Mouse (Mus musculus) hindbrain, postnatal 0 days (tissue): ENCODE measurements around the gene Rap1gap. TPM values are rescaled to one million over a fixed set of nuclear protein-coding genes. Genes with fewer than 3 reads are reported as not detected.
A peak's percentile ranks its signal among the peaks of the same experiment; 100 is the strongest.

Source experiments
- ATAC-seq: fragments of 200-750 bp; cut with Nextera tagmentation; 2 replicates; pipeline ENCODE4 v1.8.0; 2017; ENCODE audit warnings: mild to moderate bottlenecking, moderate TSS enrichment, moderate library complexity
- DNase-seq: peaks from one replicate; pipeline ENCODE4 v3.0.0-alpha.2; 2015; ENCODE audit warnings: low spot score
- H3K27ac ChIP-seq: fragments of 300-500 bp; sonication (generic); 2 replicates; pipeline ENCODE4 v1.5.1; 2014; ENCODE audit warnings: mild to moderate bottlenecking
- H3K27me3 ChIP-seq: fragments of 300-500 bp; sonication (generic); 2 replicates; pipeline ENCODE4 v1.6.1; 2014; ENCODE audit warnings: low read length, mixed read lengths; ENCODE audit not compliant: insufficient read depth
- H3K36me3 ChIP-seq: fragments of 300-500 bp; sonication (generic); 2 replicates; pipeline ENCODE4 v1.6.1; 2014; ENCODE audit warnings: low read length, mixed read lengths; ENCODE audit not compliant: insufficient read depth
- H3K4me1 ChIP-seq: fragments of 300-500 bp; sonication (generic); 2 replicates; pipeline ENCODE4 v1.6.1; 2014; ENCODE audit warnings: antibody characterized with exemption, low read length, mixed read lengths; ENCODE audit not compliant: insufficient read depth
- H3K4me2 ChIP-seq: fragments of 300-500 bp; sonication (generic); 2 replicates; pipeline ENCODE4 v1.6.1; 2014; ENCODE audit warnings: low read depth, mild to moderate bottlenecking, low read length, moderate library complexity, mixed read lengths
- H3K4me3 ChIP-seq: fragments of 300-500 bp; sonication (generic); 2 replicates; pipeline ENCODE4 v1.5.1; 2014; ENCODE audit warnings: low read length
- H3K9ac ChIP-seq: fragments of 300-500 bp; sonication (generic); replicated peaks from 2 replicates; pipeline ENCODE4 v1.6.1; 2014; ENCODE audit warnings: mild to moderate bottlenecking, low read length, moderate library complexity, mixed read lengths
- H3K9me3 ChIP-seq: fragments of 300-500 bp; sonication (generic); 2 replicates; pipeline ENCODE4 v1.6.1; 2016; ENCODE audit warnings: low read length, mixed read lengths
- CTCF ChIP-seq: IDR thresholded peaks from 2 replicates; pipeline ENCODE4 v1.5.1; 2016; ENCODE audit warnings: antibody characterized with exemption, control low read depth, low read depth
- WGBS: fragments of 180-500 bp; shearing (Covaris S2); extraction: QIAGEN DNeasy Blood & Tissue Kit; methylation state at CpG from one replicate; pipeline ENCODE4 v1.1.7; 2014; 5-methylcytosine and 5-hydroxymethylcytosine counted together
- polyA plus RNA-seq: library from polyadenylated mRNA; unstranded; fragments of >200 nt; fragmentation: Nextera tagmentation; extraction: Ambion mirVana; gene quantifications from 2 replicates; pipeline ENCODE4 v1.2.1, GENCODE M21; 2015
- total RNA-seq: library from RNA; depleted of rRNA; stranded (reverse); fragments of >200 nt; gene quantifications from 2 replicates; pipeline ENCODE4 v1.2.3, GENCODE M21; 2014

Rap1gap gene
- total and polyA plus RNA-seq, 2 experiments from 2014 or later = 110 to 282 TPM

DNA sequence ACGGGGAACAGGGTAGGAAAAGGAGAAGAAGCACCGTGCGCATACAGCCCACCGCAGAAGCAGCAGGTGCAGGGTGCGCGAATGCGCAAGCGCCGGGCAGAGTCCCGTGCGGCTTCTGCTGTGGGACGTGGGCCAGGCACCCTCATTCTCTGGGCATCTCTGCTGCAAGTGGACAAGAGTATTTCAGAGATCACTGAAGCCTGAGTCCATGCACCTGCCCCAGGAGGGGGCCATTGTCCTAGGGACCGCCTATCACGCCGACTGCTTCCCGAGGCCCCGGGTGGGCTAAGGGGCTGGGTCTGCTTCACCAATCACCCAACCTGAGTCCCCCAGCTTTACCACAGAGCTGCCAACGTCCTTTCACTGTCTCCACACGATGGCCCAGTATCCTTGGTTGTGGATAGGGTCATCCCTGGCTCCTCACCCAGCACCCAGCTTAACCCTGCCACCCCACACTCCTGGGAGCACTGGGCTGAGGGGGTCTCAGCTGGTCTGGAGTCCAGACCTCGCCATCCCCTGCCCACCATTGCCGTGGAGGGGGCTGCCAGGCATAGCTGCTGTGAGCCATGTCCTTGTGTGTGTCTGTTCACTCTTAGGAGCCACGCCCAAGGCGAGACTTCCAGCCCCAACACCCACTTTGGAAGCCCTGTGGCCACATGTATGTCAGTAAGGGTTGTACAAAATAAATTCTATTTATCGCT lies 64.8 kb downstream of the Rap1gap start:
- no peak for TF ChIP-seq CTCF
- H3K9me3 ChIP-seq = no peaks in the 10 kb centered on the region
- ATAC-seq (0 out of 2 replicates have a peak, but pooled peaks have one; percentile 0), DNase-seq (no peak)
- no peak overlapping the region for H3K27ac ChIP-seq
- no peaks in the 10 kb centered on the region for H3K27me3 ChIP-seq
- no peak overlapping the region for H3K9ac ChIP-seq
- no peaks in the 10 kb centered on the region for H3K36me3 ChIP-seq
- 23% methylated on average over 24 of the region's 24 CpGs for WGBS
- H3K4me2 ChIP-seq = peak overlapping the region; percentile 43
- 0 out of 2 replicates have a peak, but pooled peaks cover 4% of the 10 kb centered on the region for H3K4me1 ChIP-seq
- H3K4me3 ChIP-seq = peak overlapping the region; percentile 15; the same call in 1 of the 2 replicates

DNA sequence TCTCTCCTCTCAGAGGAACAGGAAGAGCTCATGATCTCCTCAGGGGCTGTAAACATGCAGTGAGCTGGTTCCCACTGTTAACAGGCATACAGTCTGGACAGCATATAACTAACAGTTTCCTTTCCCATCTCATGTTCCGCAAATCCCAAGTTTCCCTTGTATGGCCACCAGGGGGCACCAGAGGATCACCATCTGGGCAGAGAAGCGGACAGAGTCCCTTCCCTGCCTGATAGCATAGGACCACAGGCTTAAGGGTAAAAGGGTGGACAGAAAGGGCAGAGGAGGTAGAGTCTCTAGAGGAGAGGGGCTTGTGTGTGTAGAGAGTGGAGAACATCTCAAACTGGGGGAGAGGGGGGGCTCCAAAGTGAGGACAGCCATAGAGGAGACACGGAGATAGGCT lies 65.6 kb downstream of the Rap1gap start:
- 10% methylated on average over 3 of the region's 3 CpGs for WGBS
- H3K27ac ChIP-seq = no peak overlapping the region; the same call in 1 of the 2 replicates
- H3K27me3 ChIP-seq = no peaks in the 10 kb centered on the region
- TF ChIP-seq CTCF = peak; percentile 98
- H3K4me2 ChIP-seq = no peak overlapping the region
- no peaks in the 10 kb centered on the region for H3K36me3 ChIP-seq
- H3K4me1 ChIP-seq = 0 out of 2 replicates have a peak, but pooled peaks cover 4% of the 10 kb centered on the region
- no peaks in the 10 kb centered on the region for H3K9me3 ChIP-seq
- peak; percentile 93 for DNase-seq
- ATAC-seq = peak; percentile 61
- H3K9ac ChIP-seq = no peak overlapping the region
- no peak overlapping the region for H3K4me3 ChIP-seq

DNA sequence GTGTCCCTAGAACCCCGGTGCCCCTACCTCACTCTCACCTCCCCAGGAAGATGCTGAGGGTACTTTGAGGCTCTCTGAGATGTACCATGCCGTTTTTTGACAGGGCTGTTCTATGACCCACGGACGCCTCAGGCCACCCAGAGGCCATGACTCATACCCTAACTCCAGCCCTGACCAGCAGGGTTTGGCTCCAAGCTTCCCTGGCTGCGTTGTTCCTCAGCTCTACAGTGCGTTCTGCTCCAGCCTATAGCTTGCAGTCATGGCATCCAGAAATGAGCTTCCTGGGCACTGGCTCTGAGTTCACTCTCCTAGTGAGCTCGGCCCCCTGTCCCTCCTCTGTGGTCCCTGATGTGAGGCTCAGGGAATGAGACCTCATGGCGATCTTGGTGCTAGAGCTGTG lies 66.2 kb downstream of the Rap1gap start:
- Histone ChIP-seq H3K4me2 (no peak overlapping the region), H3K9ac (no peak overlapping the region), H3K9me3 (no peaks in the 10 kb centered on the region), H3K27me3 (no peaks in the 10 kb centered on the region), H3K27ac (no peak overlapping the region), H3K36me3 (no peaks in the 10 kb centered on the region), H3K4me3 (no peak overlapping the region), H3K4me1 (0 out of 2 replicates have a peak, but pooled peaks cover 4% of the 10 kb centered on the region)
- ATAC-seq (no peak), DNase-seq (no peak)
- WGBS = 81% methylated on average over 8 of the region's 8 CpGs
- no peak for TF ChIP-seq CTCF

DNA sequence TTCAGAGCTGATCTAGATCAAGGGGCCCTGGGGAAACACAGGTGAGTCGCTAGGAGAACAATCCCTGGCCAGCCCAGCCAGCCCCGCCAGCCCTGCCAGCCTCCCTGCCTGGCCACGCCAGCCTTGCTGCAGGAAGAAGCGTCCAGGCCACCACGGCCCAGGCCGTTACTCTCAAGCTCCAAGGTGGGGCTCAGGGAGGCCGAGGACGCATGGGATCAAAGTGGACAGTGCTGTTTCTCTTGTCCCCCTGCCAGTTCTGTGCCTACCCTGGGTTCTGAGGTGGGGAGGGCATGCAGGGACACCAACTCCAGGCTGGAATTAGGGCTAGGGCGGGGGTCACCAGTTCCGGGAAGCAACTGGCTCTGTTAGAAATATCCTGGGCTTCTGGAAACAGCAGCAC lies 67.4 kb downstream of the Rap1gap start:
- WGBS = 80% methylated on average over 10 of the region's 10 CpGs
- no peak for ATAC-seq
- no peak for TF ChIP-seq CTCF

DNA sequence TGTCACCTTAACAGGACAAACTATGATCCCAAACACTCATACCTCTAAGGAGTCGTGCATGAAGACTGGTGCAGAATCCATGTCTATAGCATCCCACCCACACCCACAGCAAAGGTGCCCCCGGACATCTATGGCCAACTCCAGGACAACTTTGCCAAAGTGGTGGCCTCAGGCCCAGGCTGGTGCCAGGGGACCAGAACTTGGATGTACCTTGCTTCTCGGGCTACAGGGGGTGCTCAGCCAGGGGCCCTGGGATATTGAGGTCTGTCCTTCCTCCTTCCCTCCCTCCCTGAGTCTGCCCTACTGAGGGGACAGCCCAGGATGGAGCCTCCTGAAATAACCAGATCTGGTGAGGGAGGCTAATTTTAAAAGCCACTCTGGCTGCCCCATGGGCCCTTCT lies 67.8 kb downstream of the Rap1gap start:
- peaks cover 9% of the 10 kb centered on the region; the same call in 1 of the 2 replicates for H3K4me1 ChIP-seq
- ATAC-seq (no peak), DNase-seq (no peak)
- no peak overlapping the region for H3K4me3 ChIP-seq
- H3K4me2 ChIP-seq = no peak overlapping the region
- WGBS = 68% methylated on average over 3 of the region's 3 CpGs
- no peak overlapping the region for H3K9ac ChIP-seq
- H3K27ac ChIP-seq = no peak overlapping the region
- H3K27me3 ChIP-seq = no peaks in the 10 kb centered on the region
- no peak for TF ChIP-seq CTCF
- H3K36me3 ChIP-seq = no peaks in the 10 kb centered on the region
- H3K9me3 ChIP-seq = no peaks in the 10 kb centered on the region

More for the DNA sequence above, 67.4 kb downstream of the Rap1gap start:
- Histone ChIP-seq H3K4me2 (no peak overlapping the region), H3K27me3 (no peaks in the 10 kb centered on the region), H3K4me3 (no peak overlapping the region), H3K27ac (no peak overlapping the region), H3K9ac (0 out of 2 replicates have a peak overlapping the region, but pooled peaks have one; percentile 17), H3K4me1 (peaks cover 10% of the 10 kb centered on the region; the same call in 1 of the 2 replicates), H3K36me3 (no peaks in the 10 kb centered on the region), H3K9me3 (no peaks in the 10 kb centered on the region)
- DNase-seq = no peak

DNA sequence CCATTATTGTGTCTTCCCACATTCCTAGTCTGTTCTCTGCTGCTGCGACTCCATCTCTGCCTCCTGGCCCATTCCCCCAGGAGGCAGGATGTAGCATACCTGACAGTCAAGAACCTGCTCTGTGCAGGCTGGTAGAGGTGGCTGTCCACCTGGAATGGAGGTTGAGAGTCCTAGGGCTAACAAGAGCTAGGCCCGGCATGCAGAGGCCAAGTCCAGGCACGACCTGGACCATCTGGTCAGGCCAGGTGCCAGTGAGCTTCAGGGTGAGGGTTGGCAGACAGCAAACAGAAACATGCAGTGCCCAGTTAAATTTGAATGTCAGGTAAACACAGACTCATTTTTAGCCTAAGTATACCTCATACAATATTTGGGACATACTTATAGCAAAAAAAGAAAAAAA lies 68.4 kb downstream of the Rap1gap start:
- H3K4me2 ChIP-seq = no peak overlapping the region
- H3K4me3 ChIP-seq = no peak overlapping the region
- no peak for TF ChIP-seq CTCF
- 72% methylated on average over 3 of the region's 3 CpGs for WGBS
- DNase-seq = no peak
- ATAC-seq = no peak
- peaks cover 6% of the 10 kb centered on the region; the same call in 1 of the 2 replicates for H3K4me1 ChIP-seq
- no peak overlapping the region for H3K27ac ChIP-seq
- no peak overlapping the region for H3K9ac ChIP-seq
- no peaks in the 10 kb centered on the region for H3K9me3 ChIP-seq
- no peaks in the 10 kb centered on the region for H3K36me3 ChIP-seq
- no peaks in the 10 kb centered on the region for H3K27me3 ChIP-seq

DNA sequence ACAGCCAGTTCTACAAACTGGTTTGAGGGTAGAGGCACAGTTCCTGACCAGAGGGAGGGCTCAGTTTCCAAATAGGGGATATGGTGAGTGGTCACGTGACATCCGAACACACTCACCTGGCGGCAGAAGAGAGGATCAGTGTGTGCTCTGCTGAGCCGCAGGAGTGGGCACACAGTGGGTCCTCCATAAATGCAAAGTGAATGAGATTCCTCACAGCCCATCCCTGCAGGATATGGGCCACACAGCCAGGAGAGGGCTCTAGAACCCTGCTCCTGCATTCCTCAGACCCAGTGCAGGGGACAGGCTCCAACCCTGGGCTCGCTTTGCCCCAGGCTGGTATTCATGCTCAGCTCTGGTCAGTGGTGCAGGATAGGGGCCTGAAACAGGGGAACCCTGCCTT lies 68.9 kb downstream of the Rap1gap start:
- no peak overlapping the region for H3K4me3 ChIP-seq
- DNase-seq (peak; percentile 1), ATAC-seq (no peak)
- peaks cover 6% of the 10 kb centered on the region; the same call in 1 of the 2 replicates for H3K4me1 ChIP-seq
- H3K4me2 ChIP-seq = no peak overlapping the region
- H3K27me3 ChIP-seq = no peaks in the 10 kb centered on the region
- no peak overlapping the region for H3K27ac ChIP-seq
- TF ChIP-seq CTCF = peak; percentile 37
- WGBS = 75% methylated on average over 5 of the region's 5 CpGs
- H3K9ac ChIP-seq = no peak overlapping the region
- no peaks in the 10 kb centered on the region for H3K9me3 ChIP-seq
- H3K36me3 ChIP-seq = no peaks in the 10 kb centered on the region
